Mouse (Mus musculus) forebrain, embryonic 11.5 days (tissue): ENCODE measurements around the gene Rasgrp3. TPM values are rescaled to one million over a fixed set of nuclear protein-coding genes. Genes with fewer than 3 reads are reported as not detected.
"Not testable (repeated sequence)": the region's sequence is repeated elsewhere in the genome, so short reads cannot be mapped to it uniquely, and the experiment has no call there.

Experiments
- ATAC-seq: fragments of 200-750 bp; cut with Nextera tagmentation; replicated peaks from 2 replicates; pipeline ENCODE4 v1.8.0; 2017; ENCODE audit warnings: moderate TSS enrichment; ENCODE audit not compliant: low FRiP score
- DNase-seq: peaks from one replicate; pipeline ENCODE4 v3.0.0-alpha.2; 2017; ENCODE audit warnings: low spot score
- H3K27ac ChIP-seq: fragments of 300-500 bp; sonication (generic); 2 replicates; pipeline ENCODE4 v1.5.1; 2014; ENCODE audit warnings: low read depth, low read length
- H3K27me3 ChIP-seq: fragments of 300-500 bp; sonication (generic); 2 replicates; pipeline ENCODE4 v1.6.1; 2014; ENCODE audit warnings: mild to moderate bottlenecking, low read length, mixed read lengths; ENCODE audit not compliant: control insufficient read depth, insufficient read depth
- H3K36me3 ChIP-seq: fragments of 300-500 bp; sonication (generic); 2 replicates; pipeline ENCODE4 v1.6.1; 2014; ENCODE audit warnings: mild to moderate bottlenecking, low read length, moderate library complexity, mixed read lengths; ENCODE audit not compliant: control insufficient read depth, insufficient read depth
- H3K4me1 ChIP-seq: fragments of 300-500 bp; sonication (generic); replicated peaks from 2 replicates; pipeline ENCODE4 v1.6.1; 2014; ENCODE audit warnings: low read length, mixed read lengths; ENCODE audit not compliant: control insufficient read depth, insufficient read depth
- H3K4me2 ChIP-seq: fragments of 300-500 bp; sonication (generic); 2 replicates; pipeline ENCODE4 v1.6.1; 2014; ENCODE audit warnings: low read depth, mild to moderate bottlenecking, low read length, moderate library complexity, mixed read lengths; ENCODE audit not compliant: severe bottlenecking
- H3K4me3 ChIP-seq: fragments of 300-500 bp; sonication (generic); 2 replicates; pipeline ENCODE4 v1.5.1; 2014; ENCODE audit warnings: low read depth, low read length
- H3K9ac ChIP-seq: fragments of 300-500 bp; sonication (generic); 2 replicates; pipeline ENCODE4 v1.6.1; 2014; ENCODE audit warnings: low read length
- H3K9me3 ChIP-seq: fragments of 300-500 bp; sonication (generic); 2 replicates; pipeline ENCODE4 v1.6.1; 2016; ENCODE audit warnings: low read length, mixed read lengths; ENCODE audit not compliant: control insufficient read depth
- WGBS: fragments of 180-500 bp; shearing (Covaris S2); extraction: QIAGEN DNeasy Blood & Tissue Kit; methylation state at CpG from one replicate; pipeline ENCODE4 v1.1.7; 2014; 5-methylcytosine and 5-hydroxymethylcytosine counted together
- polyA plus RNA-seq: library from polyadenylated mRNA; unstranded; fragments of >200 nt; fragmentation: Nextera tagmentation; extraction: Ambion mirVana; gene quantifications from 2 replicates; pipeline ENCODE4 v1.2.1, GENCODE M21; 2014

Rasgrp3 gene
- polyA plus RNA-seq, 1 experiment from 2014 or later, result 9.6 TPM

- WGBS, result 80% methylated on average over 1 of the region's 1 CpGs
- DNase-seq, result no peak
- Histone ChIP-seq H3K27me3 (no peaks in the 10 kb centered on the region), H3K9me3 (no peaks in the 10 kb centered on the region), H3K4me1 (no peaks in the 10 kb centered on the region), H3K36me3 (no peaks in the 10 kb centered on the region), H3K4me3 (no peak overlapping the region), H3K4me2 (no peak overlapping the region), H3K27ac (no peak overlapping the region), H3K9ac (no peak overlapping the region)
- ATAC-seq, result no peak
Observed at GRCm38 (mm10) chr17:75449022-75449421, 13.3 kb downstream of the Rasgrp3 start.

GRCm38 (mm10) chr17:75452313-75452712 is 16.6 kb downstream of the Rasgrp3 start:
- ATAC-seq, result no peak
- no peak overlapping the region for H3K27ac ChIP-seq
- H3K27me3 ChIP-seq, result no peaks in the 10 kb centered on the region
- no peak overlapping the region for H3K9ac ChIP-seq
- H3K36me3 ChIP-seq, result no peaks in the 10 kb centered on the region
- no peaks in the 10 kb centered on the region for H3K4me1 ChIP-seq
- H3K4me2 ChIP-seq, result no peak overlapping the region
- DNase-seq, result no peak
- no peak overlapping the region for H3K4me3 ChIP-seq
- WGBS, result 87% methylated on average over 4 of the region's 4 CpGs
- H3K9me3 ChIP-seq, result no peaks in the 10 kb centered on the region

- Histone ChIP-seq H3K27me3 (no peaks in the 10 kb centered on the region), H3K4me1 (no peaks in the 10 kb centered on the region), H3K4me3 (no peak overlapping the region), H3K4me2 (no peak overlapping the region), H3K27ac (no peak overlapping the region), H3K9me3 (no peaks in the 10 kb centered on the region), H3K9ac (no peak overlapping the region), H3K36me3 (no peaks in the 10 kb centered on the region)
- ATAC-seq (no peak), DNase-seq (no peak)
Observed at GRCm38 (mm10) chr17:75453639-75454038, 17.9 kb downstream of the Rasgrp3 start.

DNA sequence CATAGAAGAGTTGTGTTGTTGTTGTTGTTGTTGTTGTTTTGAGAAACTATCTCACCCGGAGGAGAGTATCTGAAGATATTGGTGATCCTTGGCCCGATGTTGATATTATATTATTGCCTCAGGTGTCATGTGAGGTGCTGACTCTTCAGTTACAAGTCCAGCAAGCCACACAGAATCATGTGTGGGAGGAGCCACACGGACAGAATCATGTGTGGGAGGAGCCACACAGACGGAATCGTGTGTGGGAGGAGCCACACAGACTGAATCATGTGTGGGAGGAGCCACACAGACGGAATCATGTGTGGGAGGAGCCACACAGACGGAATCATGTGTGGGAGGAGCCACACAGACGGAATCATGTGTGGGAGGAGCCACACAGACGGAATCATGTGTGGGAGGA is 20.4 kb downstream of the Rasgrp3 start:
- H3K4me1 ChIP-seq, H3K4me2 ChIP-seq, H3K9me3 ChIP-seq, H3K4me3 ChIP-seq, H3K27ac ChIP-seq, H3K9ac ChIP-seq, DNase-seq, ATAC-seq, H3K36me3 ChIP-seq, H3K27me3 ChIP-seq: not testable (repeated sequence)
- 89% methylated on average over 9 of the region's 9 CpGs for WGBS

DNA sequence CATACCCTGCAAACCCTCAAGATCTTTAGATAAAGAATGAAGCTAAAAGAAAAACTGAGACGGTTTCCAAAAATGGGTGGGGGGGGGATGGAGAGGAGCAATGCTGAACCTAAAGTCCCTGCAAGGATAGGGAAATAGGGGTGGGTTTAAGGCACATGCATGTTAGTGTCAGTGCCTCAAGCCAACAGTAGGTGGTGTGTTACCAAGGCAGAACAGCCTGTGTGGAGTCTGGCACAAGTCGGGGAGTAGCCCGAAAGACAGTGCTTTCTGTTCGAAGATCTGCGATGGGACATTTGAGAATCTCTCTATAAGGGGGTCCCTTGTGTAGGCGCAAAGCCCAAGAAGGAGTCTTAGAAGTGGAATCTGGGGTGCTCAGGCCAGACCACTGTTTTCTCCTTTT is 24.9 kb downstream of the Rasgrp3 start:
- Histone ChIP-seq H3K9me3 (no peaks in the 10 kb centered on the region), H3K27ac (no peak overlapping the region), H3K9ac (no peak overlapping the region), H3K4me2 (no peak overlapping the region), H3K27me3 (no peaks in the 10 kb centered on the region), H3K4me1 (no peaks in the 10 kb centered on the region), H3K4me3 (no peak overlapping the region), H3K36me3 (no peaks in the 10 kb centered on the region)
- no peak for ATAC-seq
- no peak for DNase-seq
- WGBS, result 88% methylated on average over 6 of the region's 6 CpGs

DNA sequence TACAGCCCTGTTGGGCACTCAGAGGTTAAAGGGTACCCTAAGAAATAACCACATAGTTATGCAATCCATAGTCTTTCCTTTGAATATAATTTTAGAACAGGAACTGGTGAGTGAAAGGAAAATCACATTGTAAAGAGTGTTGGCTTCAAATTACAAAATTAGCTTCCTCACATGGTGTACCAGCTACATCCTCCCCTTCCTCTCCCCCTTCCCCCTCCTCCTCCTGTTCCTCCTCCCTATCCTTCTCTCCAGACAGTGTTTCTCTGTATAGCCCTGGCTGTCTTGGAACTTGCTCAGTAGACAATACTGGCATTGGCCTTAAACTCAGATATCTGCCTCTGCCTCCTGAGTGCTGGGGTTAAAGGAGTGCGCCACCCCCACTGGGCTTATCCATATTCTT is 26.1 kb downstream of the Rasgrp3 start:
- WGBS, result 92% methylated on average over 1 of the region's 1 CpGs
- H3K9me3 ChIP-seq, result no peaks in the 10 kb centered on the region
- no peak overlapping the region for H3K4me3 ChIP-seq
- H3K27ac ChIP-seq, result no peak overlapping the region
- no peaks in the 10 kb centered on the region for H3K27me3 ChIP-seq
- ATAC-seq (no peak), DNase-seq (no peak)
- H3K4me1 ChIP-seq, result no peaks in the 10 kb centered on the region
- no peak overlapping the region for H3K9ac ChIP-seq
- H3K4me2 ChIP-seq, result no peak overlapping the region
- no peaks in the 10 kb centered on the region for H3K36me3 ChIP-seq

DNA sequence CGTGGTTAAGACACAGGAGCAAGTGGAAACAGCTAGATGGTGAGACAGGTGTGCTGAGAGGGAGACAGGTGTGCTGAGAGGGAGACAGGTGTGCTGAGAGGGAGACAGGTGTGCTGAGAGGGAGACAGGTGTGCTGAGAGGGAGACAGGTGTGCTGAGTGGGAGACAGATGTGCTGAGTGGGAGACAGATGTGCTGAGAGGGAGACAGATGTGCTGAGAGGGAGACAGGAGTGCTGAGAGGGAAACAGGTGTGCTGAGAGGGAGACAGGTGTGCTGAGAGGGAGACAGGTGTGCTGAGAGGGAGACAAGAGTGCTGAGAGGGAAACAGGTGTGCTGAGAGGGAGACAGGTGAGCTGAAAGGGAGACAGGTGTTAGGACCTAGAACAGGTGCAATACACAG is 27.5 kb downstream of the Rasgrp3 start:
- not testable (repeated sequence) for DNase-seq, ATAC-seq, H3K9ac ChIP-seq, H3K4me3 ChIP-seq, H3K36me3 ChIP-seq, H3K4me2 ChIP-seq, H3K27ac ChIP-seq, H3K27me3 ChIP-seq, H3K9me3 ChIP-seq, H3K4me1 ChIP-seq
- WGBS, result 91% methylated on average over 1 of the region's 1 CpGs

GRCm38 (mm10) chr17:75463645-75464044 is 27.9 kb downstream of the Rasgrp3 start:
- H3K27me3 ChIP-seq, result no peaks in the 10 kb centered on the region
- 76% methylated on average over 2 of the region's 2 CpGs for WGBS
- no peak overlapping the region for H3K27ac ChIP-seq
- no peak overlapping the region for H3K4me2 ChIP-seq
- no peak overlapping the region for H3K9ac ChIP-seq
- H3K9me3 ChIP-seq, result no peaks in the 10 kb centered on the region
- DNase-seq (no peak), ATAC-seq (no peak)
- H3K4me1 ChIP-seq, result no peaks in the 10 kb centered on the region
- no peaks in the 10 kb centered on the region for H3K36me3 ChIP-seq
- no peak overlapping the region for H3K4me3 ChIP-seq

DNA sequence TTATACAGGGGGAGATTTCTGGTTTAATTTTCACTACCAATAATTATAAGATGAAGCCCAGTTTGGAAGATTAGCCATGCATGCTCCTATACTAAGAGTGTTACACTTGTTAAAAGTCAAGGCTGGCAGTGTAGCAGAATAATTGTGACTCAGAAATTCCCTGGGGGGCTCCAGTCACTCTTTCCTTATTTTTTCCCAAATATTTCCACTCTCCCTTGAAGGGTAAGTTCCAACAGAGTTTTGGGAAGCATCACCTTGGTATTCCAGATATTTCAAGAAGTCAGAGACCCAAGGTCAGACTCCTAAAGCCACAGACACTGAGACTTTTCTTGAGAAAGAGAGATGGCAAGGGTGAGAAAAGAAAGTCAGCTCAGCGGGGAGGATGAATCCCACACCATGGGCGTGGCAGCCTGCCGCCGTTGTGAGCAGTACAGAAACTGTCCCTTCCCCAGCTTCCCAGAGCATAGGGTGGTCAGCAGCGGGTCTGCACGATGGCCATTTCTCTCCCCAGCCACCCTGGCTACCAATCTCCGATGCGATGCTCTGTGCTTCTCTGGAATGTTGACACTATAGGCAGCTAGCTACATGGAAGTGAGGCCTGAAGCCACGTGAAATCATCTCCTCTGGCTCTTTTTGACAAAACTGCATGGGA is 28.8 kb downstream of the Rasgrp3 start:
- Histone ChIP-seq H3K27ac (no peak overlapping the region), H3K4me2 (no peak overlapping the region), H3K36me3 (no peaks in the 10 kb centered on the region), H3K4me3 (no peak overlapping the region), H3K27me3 (no peaks in the 10 kb centered on the region), H3K9ac (no peak overlapping the region), H3K9me3 (no peaks in the 10 kb centered on the region), H3K4me1 (no peaks in the 10 kb centered on the region)
- no peak; the same call in 1 of the 2 replicates for ATAC-seq
- DNase-seq, result no peak
- 23% methylated on average over 9 of the region's 9 CpGs for WGBS
